Mouse (Mus musculus) brown adipose tissue, adult 24 weeks (tissue): ENCODE measurements around the gene Habp2. TPM values are rescaled to one million over a fixed set of nuclear protein-coding genes. Genes with fewer than 3 reads are reported as not detected.

ENCODE experiments used
- H3K27ac ChIP-seq: fragments of 200-500 bp; replicated peaks from 2 replicates; pipeline ENCODE4 v1.5.1; 2012; ENCODE audit warnings: low read depth, mild to moderate bottlenecking, low read length
- H3K4me1 ChIP-seq: fragments of 200-500 bp; 2 replicates; pipeline ENCODE4 v1.6.1; 2012; ENCODE audit warnings: low read length, mixed read lengths; ENCODE audit not compliant: control insufficient read depth, insufficient read depth, insufficient read length
- H3K4me3 ChIP-seq: fragments of 200-500 bp; 2 replicates; pipeline ENCODE4 v1.5.1; 2012; ENCODE audit warnings: low read depth, mild to moderate bottlenecking, low read length, moderate library complexity; ENCODE audit not compliant: insufficient read depth
- polyA plus RNA-seq: library from polyadenylated mRNA; stranded (reverse); fragments of >200 nt; gene quantifications from 2 replicates; pipeline ENCODE4 v1.2.4, GENCODE M21; 2012; ENCODE audit not compliant: missing spikeins, insufficient read depth, insufficient read length

Habp2 gene
- polyA plus RNA-seq, 1 experiment, result not detected

GRCm38 (mm10) chr19:56364563-56364962 lies 77.6 kb downstream of the Habp2 start:
- Histone ChIP-seq H3K4me1 (no peaks in the 10 kb centered on the region; the same call in 1 of the 2 replicates), H3K27ac (no peak overlapping the region), H3K4me3 (no peak overlapping the region)

- Histone ChIP-seq H3K4me3 (no peak overlapping the region), H3K27ac (no peak overlapping the region), H3K4me1 (no peaks in the 10 kb centered on the region; the same call in 1 of the 2 replicates)
These were observed 79.2 kb downstream of the Habp2 start for GRCm38 (mm10) chr19:56366168-56366567.

GRCm38 (mm10) chr19:56366625-56367024 lies 79.7 kb downstream of the Habp2 start:
- H3K4me3 ChIP-seq, result no peak overlapping the region
- H3K27ac ChIP-seq, result no peak overlapping the region
- no peaks in the 10 kb centered on the region; the same call in 1 of the 2 replicates for H3K4me1 ChIP-seq

GRCm38 (mm10) chr19:56367778-56368177 lies 80.8 kb downstream of the Habp2 start:
- H3K4me3 ChIP-seq, result no peak overlapping the region

GRCm38 (mm10) chr19:56368912-56369311 lies 82.0 kb downstream of the Habp2 start:
- no peak overlapping the region for H3K27ac ChIP-seq
- H3K4me1 ChIP-seq, result no peaks in the 10 kb centered on the region; the same call in 1 of the 2 replicates
- H3K4me3 ChIP-seq, result no peak overlapping the region

More at GRCm38 (mm10) chr19:56367778-56368177, 80.8 kb downstream of the Habp2 start:
- Histone ChIP-seq H3K27ac (no peak overlapping the region), H3K4me1 (no peaks in the 10 kb centered on the region; the same call in 1 of the 2 replicates)

Other genes with a start within 250 kb of the Habp2 start
- 3.8 and 6.4 TPM in 2 replicates for gene Nrap, start 102.9 kb downstream of the Habp2 start, polyA plus RNA-seq
- 5.4 and 8.2 TPM in 2 replicates for gene Casp7, start 110.0 kb downstream of the Habp2 start, polyA plus RNA-seq
- gene Plekhs1, start 174.5 kb downstream of the Habp2 start, polyA plus RNA-seq, result not detected in 2 replicates